Mouse (Mus musculus) hindbrain, postnatal 0 days (tissue): ENCODE measurements around the gene Kcna10. TPM values are rescaled to one million over a fixed set of nuclear protein-coding genes. Genes with fewer than 3 reads are reported as not detected.

Source experiments
- ATAC-seq: fragments of 200-750 bp; cut with Nextera tagmentation; 2 replicates; pipeline ENCODE4 v1.8.0; 2017; ENCODE audit warnings: mild to moderate bottlenecking, moderate TSS enrichment, moderate library complexity
- DNase-seq: peaks from one replicate; pipeline ENCODE4 v3.0.0-alpha.2; 2015; ENCODE audit warnings: low spot score
- H3K27ac ChIP-seq: fragments of 300-500 bp; sonication (generic); 2 replicates; pipeline ENCODE4 v1.5.1; 2014; ENCODE audit warnings: mild to moderate bottlenecking
- H3K27me3 ChIP-seq: fragments of 300-500 bp; sonication (generic); 2 replicates; pipeline ENCODE4 v1.6.1; 2014; ENCODE audit warnings: low read length, mixed read lengths; ENCODE audit not compliant: insufficient read depth
- H3K36me3 ChIP-seq: fragments of 300-500 bp; sonication (generic); 2 replicates; pipeline ENCODE4 v1.6.1; 2014; ENCODE audit warnings: low read length, mixed read lengths; ENCODE audit not compliant: insufficient read depth
- H3K4me1 ChIP-seq: fragments of 300-500 bp; sonication (generic); 2 replicates; pipeline ENCODE4 v1.6.1; 2014; ENCODE audit warnings: antibody characterized with exemption, low read length, mixed read lengths; ENCODE audit not compliant: insufficient read depth
- H3K4me2 ChIP-seq: fragments of 300-500 bp; sonication (generic); 2 replicates; pipeline ENCODE4 v1.6.1; 2014; ENCODE audit warnings: low read depth, mild to moderate bottlenecking, low read length, moderate library complexity, mixed read lengths
- H3K4me3 ChIP-seq: fragments of 300-500 bp; sonication (generic); 2 replicates; pipeline ENCODE4 v1.5.1; 2014; ENCODE audit warnings: low read length
- H3K9ac ChIP-seq: fragments of 300-500 bp; sonication (generic); replicated peaks from 2 replicates; pipeline ENCODE4 v1.6.1; 2014; ENCODE audit warnings: mild to moderate bottlenecking, low read length, moderate library complexity, mixed read lengths
- H3K9me3 ChIP-seq: fragments of 300-500 bp; sonication (generic); 2 replicates; pipeline ENCODE4 v1.6.1; 2016; ENCODE audit warnings: low read length, mixed read lengths
- CTCF ChIP-seq: IDR thresholded peaks from 2 replicates; pipeline ENCODE4 v1.5.1; 2016; ENCODE audit warnings: antibody characterized with exemption, control low read depth, low read depth
- WGBS: fragments of 180-500 bp; shearing (Covaris S2); extraction: QIAGEN DNeasy Blood & Tissue Kit; methylation state at CpG from one replicate; pipeline ENCODE4 v1.1.7; 2014; 5-methylcytosine and 5-hydroxymethylcytosine counted together
- polyA plus RNA-seq: library from polyadenylated mRNA; unstranded; fragments of >200 nt; fragmentation: Nextera tagmentation; extraction: Ambion mirVana; gene quantifications from 2 replicates; pipeline ENCODE4 v1.2.1, GENCODE M21; 2015
- total RNA-seq: library from RNA; depleted of rRNA; stranded (reverse); fragments of >200 nt; gene quantifications from 2 replicates; pipeline ENCODE4 v1.2.3, GENCODE M21; 2014

Gene Kcna10
- total and polyA plus RNA-seq, 2 experiments from 2014 or later, result not detected

DNA sequence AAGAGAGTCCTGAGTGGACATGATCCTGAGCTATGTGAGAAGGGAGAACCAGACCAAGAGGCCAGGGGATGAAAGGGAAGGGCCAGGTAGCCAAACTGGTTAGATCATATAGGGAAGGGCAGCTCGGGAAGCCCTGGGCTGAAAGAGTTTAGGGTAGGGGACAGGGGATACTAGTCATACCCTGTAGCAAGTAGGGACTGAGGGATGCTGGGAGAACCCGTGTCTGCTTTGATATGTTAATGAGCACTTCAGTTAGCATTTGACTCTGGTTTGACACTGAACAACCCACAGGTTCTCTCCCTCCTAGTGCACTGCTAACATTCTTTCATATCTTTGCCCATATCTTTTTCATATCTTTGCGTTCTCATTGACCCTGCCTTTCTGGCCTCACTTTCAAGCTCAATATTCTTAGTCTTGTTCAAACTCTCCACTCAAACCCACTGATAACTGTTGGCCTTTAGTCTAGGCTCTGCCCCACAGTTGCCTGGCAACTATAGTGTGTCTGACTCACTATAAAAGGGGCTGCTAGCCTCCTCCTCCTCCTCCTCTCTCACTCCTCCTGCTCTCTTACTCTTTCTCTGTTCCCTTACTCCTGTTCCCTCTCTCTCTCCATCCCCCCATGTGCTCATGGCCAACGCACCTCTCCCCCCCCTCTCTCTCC, 23.8 kb downstream of the Kcna10 start:
- no peak for ATAC-seq
- no peak overlapping the region for H3K4me3 ChIP-seq
- no peak overlapping the region for H3K4me2 ChIP-seq
- no peaks in the 10 kb centered on the region for H3K36me3 ChIP-seq
- no peak overlapping the region for H3K27ac ChIP-seq
- no peaks in the 10 kb centered on the region for H3K9me3 ChIP-seq
- no peak for DNase-seq
- H3K9ac ChIP-seq, result no peak overlapping the region
- 38% methylated on average over 4 of the region's 4 CpGs for WGBS
- no peaks in the 10 kb centered on the region for H3K27me3 ChIP-seq
- TF ChIP-seq CTCF, result no peak
- H3K4me1 ChIP-seq, result no peaks in the 10 kb centered on the region

- H3K9ac ChIP-seq, result no peak overlapping the region
- 0 out of 2 replicates have a peak, but pooled peaks have one; percentile 13 for ATAC-seq
- DNase-seq, result peak; percentile 37
These were observed 24.9 kb downstream of the Kcna10 start for GRCm38 (mm10) chr3:107207625-107208253.

DNA sequence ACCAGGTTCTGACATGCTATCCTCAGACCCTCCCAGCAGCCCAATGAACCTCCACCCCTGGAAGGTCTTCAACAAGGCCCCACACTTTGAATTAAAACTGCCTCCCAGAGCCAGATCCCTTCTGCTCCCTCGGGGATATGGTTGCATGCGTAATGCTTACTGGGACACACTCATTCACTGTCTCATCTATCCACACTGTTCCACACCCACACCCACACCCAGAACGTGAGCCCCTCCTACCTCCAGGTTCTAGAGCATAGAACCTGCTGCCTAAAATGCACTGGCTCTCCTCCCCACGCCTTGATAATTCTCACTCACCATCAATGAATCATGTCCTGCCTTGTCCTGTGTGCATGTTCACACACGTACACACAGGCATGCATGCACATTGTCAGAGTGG, 31.8 kb downstream of the Kcna10 start:
- H3K4me3 ChIP-seq, result no peak overlapping the region
- DNase-seq, result no peak
- TF ChIP-seq CTCF, result no peak
- no peaks in the 10 kb centered on the region for H3K36me3 ChIP-seq
- no peaks in the 10 kb centered on the region for H3K27me3 ChIP-seq
- H3K4me1 ChIP-seq, result no peaks in the 10 kb centered on the region
- H3K9me3 ChIP-seq, result no peaks in the 10 kb centered on the region
- ATAC-seq, result no peak
- no peak overlapping the region for H3K4me2 ChIP-seq
- H3K27ac ChIP-seq, result no peak overlapping the region
- 84% methylated on average over 5 of the region's 5 CpGs for WGBS
- no peak overlapping the region for H3K9ac ChIP-seq

More at GRCm38 (mm10) chr3:107207625-107208253, 24.9 kb downstream of the Kcna10 start:
- Histone ChIP-seq H3K27ac (no peak overlapping the region), H3K36me3 (no peaks in the 10 kb centered on the region), H3K9me3 (no peaks in the 10 kb centered on the region), H3K4me3 (no peak overlapping the region), H3K4me2 (no peak overlapping the region), H3K4me1 (no peaks in the 10 kb centered on the region), H3K27me3 (no peaks in the 10 kb centered on the region)
- no peak for TF ChIP-seq CTCF
- WGBS, result 44% methylated on average over 7 of the region's 7 CpGs

GRCm38 (mm10) chr3:107216400-107217100, 33.7 kb downstream of the Kcna10 start:
- no peak overlapping the region for H3K9ac ChIP-seq
- no peak for TF ChIP-seq CTCF
- H3K4me3 ChIP-seq, result no peak overlapping the region
- H3K4me1 ChIP-seq, result no peaks in the 10 kb centered on the region
- H3K4me2 ChIP-seq, result no peak overlapping the region
- ATAC-seq (no peak), DNase-seq (no peak)
- H3K36me3 ChIP-seq, result no peaks in the 10 kb centered on the region
- no peaks in the 10 kb centered on the region for H3K27me3 ChIP-seq
- no peaks in the 10 kb centered on the region for H3K9me3 ChIP-seq
- WGBS, result 70% methylated on average over 8 of the region's 8 CpGs
- no peak overlapping the region for H3K27ac ChIP-seq

DNA sequence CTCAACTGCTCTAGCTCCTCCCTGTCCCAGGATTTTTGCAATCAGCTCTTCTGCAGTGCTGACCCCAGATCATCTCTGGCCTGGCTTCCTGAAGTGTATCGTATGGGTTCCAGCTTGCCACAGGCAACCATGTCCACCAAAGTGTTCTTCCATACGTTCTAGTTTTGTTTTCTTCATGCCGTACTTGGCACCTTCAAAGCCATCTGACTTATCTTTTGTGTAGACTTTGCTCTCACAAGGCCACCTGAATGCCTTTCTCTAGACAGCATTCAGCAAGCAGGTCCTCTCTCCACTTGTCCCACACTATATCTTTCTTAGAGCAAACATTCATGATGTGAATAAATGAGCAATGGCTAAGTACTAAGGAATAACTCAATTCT, 34.2 kb downstream of the Kcna10 start:
- no peak overlapping the region for H3K27ac ChIP-seq
- H3K36me3 ChIP-seq, result no peaks in the 10 kb centered on the region
- H3K4me2 ChIP-seq, result no peak overlapping the region
- H3K9ac ChIP-seq, result no peak overlapping the region
- no peaks in the 10 kb centered on the region for H3K27me3 ChIP-seq
- TF ChIP-seq CTCF, result no peak
- H3K4me1 ChIP-seq, result no peaks in the 10 kb centered on the region
- H3K4me3 ChIP-seq, result no peak overlapping the region
- DNase-seq, result no peak
- ATAC-seq, result no peak
- WGBS, result 88% methylated on average over 3 of the region's 3 CpGs
- no peaks in the 10 kb centered on the region for H3K9me3 ChIP-seq

DNA sequence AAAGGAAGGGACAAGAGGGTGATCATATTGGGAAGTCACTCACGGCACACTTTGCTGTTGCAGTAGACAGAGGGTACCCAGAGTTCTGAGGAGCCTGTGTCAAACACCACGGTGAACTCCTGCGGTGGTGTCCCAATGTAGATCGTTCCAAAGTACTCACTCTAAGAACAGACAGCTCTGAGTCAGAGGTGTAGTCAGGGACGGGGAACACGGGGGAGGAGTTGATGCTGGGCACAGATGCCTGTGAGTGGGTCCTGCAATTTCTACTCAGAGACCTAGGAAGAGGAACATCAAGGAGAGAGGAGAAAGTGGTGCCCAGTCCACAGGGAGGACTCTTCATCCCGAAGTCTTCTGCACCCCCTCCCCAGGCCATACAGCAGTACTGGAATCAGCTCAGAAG, 35.7 kb downstream of the Kcna10 start:
- H3K4me2 ChIP-seq, result no peak overlapping the region
- H3K4me3 ChIP-seq, result no peak overlapping the region
- no peak overlapping the region for H3K27ac ChIP-seq
- TF ChIP-seq CTCF, result no peak
- H3K36me3 ChIP-seq, result no peaks in the 10 kb centered on the region
- H3K4me1 ChIP-seq, result no peaks in the 10 kb centered on the region
- H3K9ac ChIP-seq, result no peak overlapping the region
- H3K9me3 ChIP-seq, result no peaks in the 10 kb centered on the region
- WGBS, result 90% methylated on average over 7 of the region's 7 CpGs
- H3K27me3 ChIP-seq, result no peaks in the 10 kb centered on the region
- no peak for DNase-seq
- ATAC-seq, result no peak
